Mouse (Mus musculus) layer of hippocampus, adult 6 months (tissue): ENCODE results near the gene Eif3b. TPM values are rescaled to one million over a fixed set of nuclear protein-coding genes. Genes with fewer than 3 reads are reported as not detected.

Experiments used
- long read RNA-seq, 2 experiments: library from polyadenylated mRNA; unstranded; transcript quantifications; one replicate each; pipeline ENCODE4 v2.0.0; 2019 to 2020
- microRNA-seq: library from miRNA; unstranded; fragments of <30 nt; microRNA quantifications from one replicate; pipeline ENCODE4 v1.2.0, GENCODE M21; 2020
- polyA plus RNA-seq: library from polyadenylated mRNA; unstranded; fragments of <200 nt; fragmentation: Nextera tagmentation; gene quantifications from 2 replicates; pipeline ENCODE4 v1.2.3, GENCODE M21; 2021

The Eif3b gene
- 26.1 and 26.5 TPM in 2 replicates for polyA plus RNA-seq
- long read RNA-seq, experiment 1, transcript Eif3b-201 (19 exons, 2,945 nt), result major isoform, 38 of 90 reads
- long read RNA-seq, experiment 1, partial matches to known transcripts, result 51 of 90 reads
- long read RNA-seq, experiment 1, other reads (novel, unspliced or antisense), result 1 of 90 reads
- long read RNA-seq, experiment 2, transcript Eif3b-201 (19 exons, 2,945 nt), result major isoform, 719 of 769 reads
- long read RNA-seq, experiment 2, partial matches to known transcripts, result 32 of 769 reads
- long read RNA-seq, experiment 2, other reads (novel, unspliced or antisense), result 18 of 769 reads

DNA sequence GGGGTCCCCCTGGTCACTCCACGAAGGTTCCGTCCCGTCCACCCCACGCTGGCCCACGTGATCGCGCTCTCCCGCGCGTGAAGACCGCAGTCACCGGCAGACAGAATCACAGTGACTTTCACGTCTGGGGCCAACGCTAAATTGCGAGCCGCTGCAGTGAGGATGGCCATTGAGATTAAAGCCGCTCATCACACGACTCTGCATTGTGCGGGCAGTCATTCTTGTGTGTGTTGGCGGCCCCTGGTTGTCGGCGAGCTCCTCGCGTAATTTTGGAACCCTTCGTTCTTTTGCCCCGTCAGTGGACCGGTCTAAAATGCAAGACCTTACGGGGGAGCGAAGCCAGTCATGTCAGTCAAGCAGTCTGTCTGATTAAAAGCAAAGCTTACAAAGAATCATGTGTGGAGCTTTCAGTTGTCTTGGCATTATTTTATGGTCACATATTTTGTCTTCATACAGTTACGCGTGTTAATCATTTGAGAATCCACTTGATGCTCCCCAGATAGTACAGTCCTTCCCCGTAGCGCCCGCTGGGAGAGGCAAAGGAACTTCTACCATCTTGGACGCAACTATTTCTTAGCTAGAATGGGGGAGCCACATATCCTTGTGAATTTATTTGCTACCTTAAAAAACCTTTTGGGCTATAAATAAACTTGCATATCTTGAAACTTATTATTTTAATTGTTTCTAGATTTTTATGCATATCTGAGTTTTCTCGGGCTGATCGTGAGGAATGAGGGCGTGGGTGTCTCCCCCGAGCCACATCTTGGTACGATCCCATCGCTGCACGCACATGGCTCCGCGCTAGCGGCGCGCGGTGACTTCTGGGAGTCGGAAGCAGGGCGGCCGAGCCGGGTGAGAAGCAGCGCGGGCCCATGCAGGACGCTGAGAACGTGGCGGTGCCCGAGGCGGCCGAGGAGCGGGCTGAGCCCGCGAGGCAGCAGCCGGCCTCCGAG lies at the start of gene Eif3b:
Gene Eif3b, plus strand, starts transcription at position 840 of the 953 bp plus-strand sequence.

DNA sequence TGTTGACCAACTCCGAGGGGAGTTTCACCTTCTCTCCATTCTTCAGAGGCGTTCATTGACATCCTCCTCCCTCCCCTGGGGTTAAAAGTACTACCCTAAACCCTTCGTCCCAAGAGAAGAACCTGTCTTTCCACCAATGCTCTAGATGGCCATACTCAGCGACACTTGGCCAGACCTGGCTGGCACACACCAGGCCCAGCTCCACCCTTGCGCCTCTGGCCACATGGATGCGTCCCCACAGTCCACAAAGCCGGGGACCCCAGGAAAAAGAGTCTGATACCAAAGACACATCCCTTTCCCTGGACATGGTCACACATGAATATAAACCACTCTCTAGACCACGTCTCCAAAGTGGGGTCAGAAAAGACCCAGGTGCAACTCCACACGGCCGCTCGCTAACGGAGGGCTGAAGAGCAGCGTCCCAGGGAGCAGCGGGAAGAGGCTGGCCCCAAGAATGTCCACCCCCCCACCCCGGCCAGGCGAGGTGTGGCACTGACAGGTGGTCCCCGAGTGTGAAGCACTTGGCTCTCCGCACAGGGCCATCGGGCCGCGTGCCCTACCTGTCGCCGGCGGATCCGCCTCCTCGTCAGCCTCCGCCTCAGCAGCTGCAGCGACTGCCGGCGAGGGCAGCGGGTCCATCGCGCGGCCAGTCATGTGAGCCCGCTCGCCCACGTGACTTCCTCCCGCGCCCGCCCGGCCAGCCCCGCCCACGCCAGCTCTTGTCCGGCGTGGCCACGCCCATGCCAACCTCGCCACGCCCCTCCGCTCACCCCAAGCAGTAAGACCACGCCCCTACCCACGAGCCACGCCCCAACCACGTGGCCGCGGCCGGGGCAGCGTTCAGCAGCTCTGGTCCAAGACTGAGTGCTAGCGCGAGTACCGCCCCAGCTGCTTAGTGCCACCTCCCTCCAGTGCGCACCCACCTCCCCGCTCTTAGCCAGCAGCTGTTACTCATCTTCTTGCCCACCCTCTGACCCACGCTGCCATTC lies 30.2 kb upstream of the Eif3b start, which contains the start of gene Snx8:
Gene Snx8, minus strand, starts transcription at position 675 of the 989 bp plus-strand sequence.

GRCm38 (mm10) chr5:140445345-140445744 lies 26.2 kb downstream of the Eif3b start, which contains the start of gene Gm4869:
TSS of gene Gm4869 (plus strand) at chr5:140445645.

Small RNAs within 50 kb of the gene (microRNA-seq; reads per million reads assigned to microRNA genes)
- gene Mir7038, result not detected

Other genes starting within 250 kb of the Eif3b start
- 7.4 and 8.0 TPM in 2 replicates for gene Mad1l1, start 97.8 kb upstream of the Eif3b start, polyA plus RNA-seq
- 10.8 TPM in 2 replicates for gene Nudt1, start 97.7 kb upstream of the Eif3b start, polyA plus RNA-seq
- gene Mrm2, start 87.4 kb upstream of the Eif3b start, polyA plus RNA-seq, result 11.2 and 12.0 TPM in 2 replicates
- 5.9 TPM in 2 replicates for gene Snx8, start 30.1 kb upstream of the Eif3b start, polyA plus RNA-seq
- gene Gm4869, start 26.3 kb downstream of the Eif3b start, polyA plus RNA-seq, result not detected in 2 replicates
- 29.4 and 30.7 TPM in 2 replicates for gene Chst12, start 86.2 kb downstream of the Eif3b start, polyA plus RNA-seq
- 0.72 and 1.0 TPM in 2 replicates for gene Grifin, start 145.7 kb downstream of the Eif3b start, polyA plus RNA-seq
- 3.3 and 5.0 TPM in 2 replicates for gene Lfng, start 188.0 kb downstream of the Eif3b start, polyA plus RNA-seq
- gene Ttyh3, start 229.7 kb downstream of the Eif3b start, polyA plus RNA-seq, result 22.4 and 28.7 TPM in 2 replicates